Mouse (Mus musculus): ENCODE results near the gene Rps12-ps3.

Gene Rps12-ps3

GRCm38 (mm10) chr19:59351151-59351889, 29.2 kb downstream of the Rps12-ps3 start:
- DNase-seq (ENCODE audit: low read depth, low spot score): no peak

GRCm38 (mm10) chr19:59352760-59353159, 30.7 kb downstream of the Rps12-ps3 start:
- no peak for DNase-seq (ENCODE audit: low read depth, low spot score)

GRCm38 (mm10) chr19:59354906-59355305, 32.8 kb downstream of the Rps12-ps3 start:
- DNase-seq (ENCODE audit: low read depth, low spot score): no peak

- no peak for DNase-seq (ENCODE audit: low read depth, low spot score)
These were observed 34.3 kb downstream of the Rps12-ps3 start for GRCm38 (mm10) chr19:59356388-59356787.

- no peak for DNase-seq (ENCODE audit: low read depth, low spot score)
These were observed 34.9 kb downstream of the Rps12-ps3 start for GRCm38 (mm10) chr19:59356843-59357595.

- no peak for DNase-seq (ENCODE audit: low read depth, low spot score)
These were observed 35.8 kb downstream of the Rps12-ps3 start for GRCm38 (mm10) chr19:59357878-59358277.

- no peak for DNase-seq (ENCODE audit: low read depth, low spot score)
These were observed 37.1 kb downstream of the Rps12-ps3 start for GRCm38 (mm10) chr19:59359202-59359601.

- no peak for DNase-seq (ENCODE audit: low read depth, low spot score)
These were observed 38.4 kb downstream of the Rps12-ps3 start for GRCm38 (mm10) chr19:59360486-59360896.

DNA sequence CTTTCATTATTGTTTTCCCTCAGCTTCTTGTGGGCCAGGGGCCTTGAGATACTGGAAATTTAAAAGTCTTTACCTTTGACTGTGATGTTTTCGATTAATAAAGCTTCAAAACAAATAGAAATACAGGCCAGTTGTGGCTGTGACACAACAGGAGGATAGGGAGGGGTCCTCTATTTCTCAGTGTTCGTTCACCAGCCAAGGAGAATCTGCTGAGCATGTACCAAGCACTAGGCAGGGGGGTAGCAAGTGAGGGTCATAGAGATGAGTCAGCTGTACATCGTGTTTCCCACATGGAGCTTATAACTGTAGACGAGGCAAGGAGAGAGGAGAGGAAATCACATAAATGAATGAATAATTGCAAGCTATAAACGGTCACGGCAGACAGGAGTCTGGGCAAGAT, 40.6 kb downstream of the Rps12-ps3 start:
- no peak for DNase-seq (ENCODE audit: low read depth, low spot score)

GRCm38 (mm10) chr19:59363666-59364065, 41.6 kb downstream of the Rps12-ps3 start:
- DNase-seq (ENCODE audit: low read depth, low spot score): no peak

DNA sequence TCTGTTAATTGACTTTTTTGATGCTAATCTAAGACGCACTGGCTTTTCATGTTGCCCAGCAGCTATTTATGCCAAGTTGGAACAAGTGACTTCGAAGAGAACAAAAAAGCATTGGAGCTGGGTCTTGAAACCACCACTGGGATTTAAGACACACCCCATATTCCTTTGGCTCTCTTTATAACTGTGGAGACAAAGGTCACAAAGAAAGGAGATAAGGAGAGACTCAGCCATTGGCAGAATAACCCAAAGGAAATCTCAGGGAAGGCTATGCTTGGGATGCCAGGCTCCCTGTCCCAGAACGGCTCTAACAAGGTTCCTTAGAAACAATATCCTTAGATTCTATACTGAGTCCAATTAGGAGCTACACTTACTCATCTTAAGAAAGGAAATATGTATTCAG, 44.6 kb downstream of the Rps12-ps3 start:
- no peak for DNase-seq (ENCODE audit: low read depth, low spot score)

DNA sequence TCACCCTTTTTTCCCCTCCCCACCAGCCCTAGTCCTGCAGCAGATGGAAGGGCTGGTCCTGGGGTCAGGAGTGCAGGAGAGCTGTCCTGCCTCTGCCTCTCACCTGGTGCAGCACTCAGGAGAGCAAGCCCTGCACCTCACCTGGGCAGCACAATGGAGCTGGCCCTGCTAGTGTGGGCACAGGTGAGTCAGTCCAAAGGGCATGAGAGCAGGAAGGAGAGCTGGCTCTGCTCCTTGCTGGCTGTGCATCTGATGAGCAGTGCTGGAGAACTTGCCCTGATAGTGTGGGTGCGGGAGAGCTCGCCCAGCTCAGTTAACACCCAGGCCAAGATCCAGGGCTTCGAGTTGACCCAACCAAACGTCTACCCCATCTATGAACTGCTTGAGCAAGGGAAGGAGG, 45.8 kb downstream of the Rps12-ps3 start:
- no peak for DNase-seq (ENCODE audit: low read depth, low spot score)

DNA sequence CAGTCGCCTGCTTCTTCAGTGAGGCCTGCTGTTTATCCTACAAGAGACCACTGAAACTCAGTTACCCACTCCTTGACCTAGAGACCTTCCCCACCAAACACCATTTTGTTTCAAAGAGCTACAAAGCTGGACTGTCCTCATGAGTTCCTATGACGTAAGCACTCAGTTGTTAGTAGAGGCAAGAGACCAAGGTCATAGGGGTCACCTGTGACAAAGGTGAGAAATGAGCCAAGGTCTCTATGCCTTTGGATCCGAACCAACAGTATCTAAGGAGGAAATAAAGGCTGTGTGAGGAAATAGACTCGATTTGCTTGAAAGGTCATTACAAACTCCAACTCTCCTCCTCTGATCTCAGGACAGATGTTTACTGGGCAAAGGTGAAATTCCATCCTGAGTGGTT, 48.9 kb downstream of the Rps12-ps3 start:
- DNase-seq (ENCODE audit: low read depth, low spot score): no peak

Data from embryo, embryonic 11.5 days (tissue).